Mouse (Mus musculus) embryonic facial prominence, embryonic 15.5 days (tissue): ENCODE measurements at regions not wholly inside any gene's neighbourhood (a gene's known extent, or its start where the extent isn't known, plus 50 kb on each side); places are given as distances from the start of the nearest gene placed in this dataset.

ENCODE experiments used
- ATAC-seq: fragments of 200-750 bp; cut with Nextera tagmentation; 2 replicates; pipeline ENCODE4 v1.8.0; 2017; ENCODE audit warnings: low read depth, moderate TSS enrichment; ENCODE audit not compliant: insufficient number of reproducible peaks, low FRiP score, low TSS enrichment
- H3K27ac ChIP-seq: fragments of 300-500 bp; sonication (generic); replicated peaks from 2 replicates; pipeline ENCODE4 v1.5.1; 2015; ENCODE audit warnings: mild to moderate bottlenecking, inconsistent platforms
- H3K27me3 ChIP-seq: fragments of 300-500 bp; sonication (generic); 2 replicates; pipeline ENCODE4 v1.6.1; 2015; ENCODE audit warnings: inconsistent platforms
- H3K36me3 ChIP-seq: fragments of 300-500 bp; sonication (generic); 2 replicates; pipeline ENCODE4 v1.6.1; 2015; ENCODE audit warnings: mild to moderate bottlenecking, inconsistent platforms
- H3K4me1 ChIP-seq: fragments of 300-500 bp; sonication (generic); 2 replicates; pipeline ENCODE4 v1.6.1; 2015; ENCODE audit warnings: inconsistent platforms
- H3K4me2 ChIP-seq: fragments of 300-500 bp; sonication (generic); replicated peaks from 2 replicates; pipeline ENCODE4 v1.6.1; 2015; ENCODE audit warnings: mild to moderate bottlenecking, inconsistent platforms
- H3K4me3 ChIP-seq: fragments of 300-500 bp; sonication (generic); replicated peaks from 2 replicates; pipeline ENCODE4 v1.5.1; 2015; ENCODE audit warnings: mild to moderate bottlenecking, inconsistent platforms
- H3K9ac ChIP-seq: fragments of 300-500 bp; sonication (generic); 2 replicates; pipeline ENCODE4 v1.6.1; 2015; ENCODE audit warnings: inconsistent platforms
- H3K9me3 ChIP-seq: fragments of 300-500 bp; sonication (generic); replicated peaks from 2 replicates; pipeline ENCODE4 v1.6.1; 2016; ENCODE audit warnings: inconsistent platforms
- WGBS: fragments of 180-500 bp; shearing (Covaris S2); methylation state at CpG from one replicate; pipeline ENCODE4 v1.1.7; 2015; 5-methylcytosine and 5-hydroxymethylcytosine counted together

- Histone ChIP-seq H3K27me3 (no peaks in the 10 kb centered on the region), H3K4me2 (no peak overlapping the region), H3K27ac (no peak overlapping the region), H3K9ac (no peak overlapping the region), H3K36me3 (no peaks in the 10 kb centered on the region), H3K4me3 (no peak overlapping the region), H3K9me3 (no peaks in the 10 kb centered on the region), H3K4me1 (no peaks in the 10 kb centered on the region)
- WGBS, result 67% methylated on average over 2 of the region's 2 CpGs
- ATAC-seq, result no peak
These were observed 119.5 kb upstream of the Nrp1 start for GRCm38 (mm10) chr8:128238948-128239347.

- Histone ChIP-seq H3K9ac (no peak overlapping the region), H3K36me3 (no peaks in the 10 kb centered on the region), H3K4me1 (no peaks in the 10 kb centered on the region), H3K27ac (no peak overlapping the region), H3K9me3 (no peaks in the 10 kb centered on the region), H3K27me3 (no peaks in the 10 kb centered on the region), H3K4me3 (no peak overlapping the region), H3K4me2 (no peak overlapping the region)
- ATAC-seq, result no peak
- 71% methylated on average over 1 of the region's 1 CpGs for WGBS
These were observed 118.6 kb upstream of the Nrp1 start for GRCm38 (mm10) chr8:128239783-128240182.

- Histone ChIP-seq H3K4me2 (no peak overlapping the region), H3K27me3 (no peaks in the 10 kb centered on the region), H3K4me3 (no peak overlapping the region), H3K9me3 (no peaks in the 10 kb centered on the region), H3K4me1 (no peaks in the 10 kb centered on the region), H3K9ac (no peak overlapping the region), H3K36me3 (no peaks in the 10 kb centered on the region), H3K27ac (no peak overlapping the region)
- ATAC-seq, result no peak
- 93% methylated on average over 1 of the region's 1 CpGs for WGBS
These were observed 117.2 kb upstream of the Nrp1 start for GRCm38 (mm10) chr8:128241200-128241599.

GRCm38 (mm10) chr8:128242465-128243251, 115.7 kb upstream of the Nrp1 start:
- H3K9ac ChIP-seq, result no peak overlapping the region
- H3K4me2 ChIP-seq, result no peak overlapping the region
- WGBS, result 88% methylated on average over 3 of the region's 3 CpGs
- no peaks in the 10 kb centered on the region for H3K36me3 ChIP-seq
- H3K27me3 ChIP-seq, result no peaks in the 10 kb centered on the region
- no peak overlapping the region for H3K27ac ChIP-seq
- H3K9me3 ChIP-seq, result no peaks in the 10 kb centered on the region
- no peak for ATAC-seq
- H3K4me1 ChIP-seq, result no peaks in the 10 kb centered on the region
- H3K4me3 ChIP-seq, result no peak overlapping the region

GRCm38 (mm10) chr8:128251723-128252122, 106.7 kb upstream of the Nrp1 start:
- no peak overlapping the region for H3K4me2 ChIP-seq
- H3K27ac ChIP-seq, result no peak overlapping the region
- H3K4me1 ChIP-seq, result no peaks in the 10 kb centered on the region
- 78% methylated on average over 2 of the region's 2 CpGs for WGBS
- ATAC-seq, result no peak
- no peaks in the 10 kb centered on the region for H3K36me3 ChIP-seq
- no peaks in the 10 kb centered on the region for H3K9me3 ChIP-seq
- H3K27me3 ChIP-seq, result no peaks in the 10 kb centered on the region
- no peak overlapping the region for H3K4me3 ChIP-seq
- no peak overlapping the region for H3K9ac ChIP-seq

- Histone ChIP-seq H3K36me3 (no peaks in the 10 kb centered on the region), H3K4me3 (no peak overlapping the region), H3K4me1 (no peaks in the 10 kb centered on the region), H3K4me2 (no peak overlapping the region), H3K9me3 (no peaks in the 10 kb centered on the region), H3K27me3 (no peaks in the 10 kb centered on the region), H3K27ac (no peak overlapping the region), H3K9ac (no peak overlapping the region)
- no peak for ATAC-seq
- WGBS, result 84% methylated on average over 3 of the region's 3 CpGs
These were observed 97.6 kb upstream of the Nrp1 start for GRCm38 (mm10) chr8:128260836-128261235.

GRCm38 (mm10) chr8:128261367-128261766, 97.0 kb upstream of the Nrp1 start:
- WGBS, result 78% methylated on average over 3 of the region's 3 CpGs
- no peak overlapping the region for H3K27ac ChIP-seq

GRCm38 (mm10) chr8:128263251-128263947, 95.0 kb upstream of the Nrp1 start:
- Histone ChIP-seq H3K4me2 (no peak overlapping the region), H3K36me3 (no peaks in the 10 kb centered on the region), H3K9me3 (no peaks in the 10 kb centered on the region), H3K27ac (no peak overlapping the region), H3K4me3 (no peak overlapping the region), H3K4me1 (peaks cover 5% of the 10 kb centered on the region; the same call in 1 of the 2 replicates), H3K9ac (no peak overlapping the region), H3K27me3 (no peaks in the 10 kb centered on the region)
- WGBS, result 58% methylated on average over 9 of the region's 9 CpGs
- ATAC-seq, result no peak

More at GRCm38 (mm10) chr8:128261367-128261766, 97.0 kb upstream of the Nrp1 start:
- H3K4me2 ChIP-seq, result no peak overlapping the region
- no peaks in the 10 kb centered on the region for H3K9me3 ChIP-seq
- H3K4me1 ChIP-seq, result no peaks in the 10 kb centered on the region
- H3K36me3 ChIP-seq, result no peaks in the 10 kb centered on the region
- H3K27me3 ChIP-seq, result no peaks in the 10 kb centered on the region
- no peak for ATAC-seq
- no peak overlapping the region for H3K9ac ChIP-seq
- no peak overlapping the region for H3K4me3 ChIP-seq

- Histone ChIP-seq H3K4me3 (no peak overlapping the region), H3K4me2 (no peak overlapping the region), H3K27me3 (no peaks in the 10 kb centered on the region), H3K9ac (no peak overlapping the region), H3K27ac (no peak overlapping the region), H3K4me1 (peaks cover 5% of the 10 kb centered on the region; the same call in 1 of the 2 replicates), H3K36me3 (no peaks in the 10 kb centered on the region), H3K9me3 (no peaks in the 10 kb centered on the region)
- ATAC-seq, result no peak
- 34% methylated on average over 4 of the region's 4 CpGs for WGBS
These were observed 91.1 kb upstream of the Nrp1 start for GRCm38 (mm10) chr8:128267261-128267660.

GRCm38 (mm10) chr8:128268010-128268409, 90.4 kb upstream of the Nrp1 start:
- no peak overlapping the region for H3K9ac ChIP-seq
- H3K36me3 ChIP-seq, result no peaks in the 10 kb centered on the region
- H3K4me1 ChIP-seq, result peaks cover 9% of the 10 kb centered on the region; the same call in 1 of the 2 replicates
- H3K4me3 ChIP-seq, result no peak overlapping the region
- 74% methylated on average over 3 of the region's 3 CpGs for WGBS
- H3K27me3 ChIP-seq, result no peaks in the 10 kb centered on the region
- ATAC-seq, result no peak
- no peak overlapping the region for H3K27ac ChIP-seq
- no peak overlapping the region for H3K4me2 ChIP-seq
- H3K9me3 ChIP-seq, result no peaks in the 10 kb centered on the region

GRCm38 (mm10) chr8:128269546-128269945, 88.9 kb upstream of the Nrp1 start:
- Histone ChIP-seq H3K27ac (no peak overlapping the region), H3K27me3 (no peaks in the 10 kb centered on the region), H3K36me3 (no peaks in the 10 kb centered on the region), H3K9me3 (no peaks in the 10 kb centered on the region), H3K9ac (no peak overlapping the region), H3K4me2 (no peak overlapping the region), H3K4me3 (no peak overlapping the region), H3K4me1 (peaks cover 12% of the 10 kb centered on the region; the same call in 1 of the 2 replicates)
- ATAC-seq, result no peak
- WGBS, result 71% methylated on average over 1 of the region's 1 CpGs
